Mouse (Mus musculus): ENCODE measurements around the gene Maats1.
"Not testable (repeated sequence)": the region's sequence is repeated elsewhere in the genome, so short reads cannot be mapped to it uniquely, and the experiment has no call there.

Gene Maats1

DNA sequence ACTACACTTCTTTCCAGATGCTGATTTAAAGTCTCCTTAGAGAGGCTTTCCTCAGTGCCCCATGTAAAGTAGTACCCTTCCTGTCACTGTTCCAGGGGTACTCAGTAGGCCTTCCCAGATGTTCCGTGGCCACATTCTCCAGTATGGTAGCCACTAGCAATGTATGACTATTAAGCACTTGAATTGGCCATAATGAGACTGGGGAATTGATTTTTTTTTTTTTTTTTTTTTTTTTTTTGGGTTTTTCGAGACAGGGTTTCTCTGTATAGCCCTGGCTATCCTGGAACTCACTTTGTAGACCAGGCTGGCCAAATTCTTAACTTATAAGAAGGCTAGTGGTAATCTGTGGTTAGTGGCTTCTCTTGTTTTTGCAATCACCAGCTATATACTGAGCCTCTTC is 7.9 kb upstream of the Maats1 start:
- intact Hi-C loops (cut with DNase I): loop anchor here (5.0 kb wide), 1 partner anchor 157 kb away; no protein-coding TSS in a partner anchor

DNA sequence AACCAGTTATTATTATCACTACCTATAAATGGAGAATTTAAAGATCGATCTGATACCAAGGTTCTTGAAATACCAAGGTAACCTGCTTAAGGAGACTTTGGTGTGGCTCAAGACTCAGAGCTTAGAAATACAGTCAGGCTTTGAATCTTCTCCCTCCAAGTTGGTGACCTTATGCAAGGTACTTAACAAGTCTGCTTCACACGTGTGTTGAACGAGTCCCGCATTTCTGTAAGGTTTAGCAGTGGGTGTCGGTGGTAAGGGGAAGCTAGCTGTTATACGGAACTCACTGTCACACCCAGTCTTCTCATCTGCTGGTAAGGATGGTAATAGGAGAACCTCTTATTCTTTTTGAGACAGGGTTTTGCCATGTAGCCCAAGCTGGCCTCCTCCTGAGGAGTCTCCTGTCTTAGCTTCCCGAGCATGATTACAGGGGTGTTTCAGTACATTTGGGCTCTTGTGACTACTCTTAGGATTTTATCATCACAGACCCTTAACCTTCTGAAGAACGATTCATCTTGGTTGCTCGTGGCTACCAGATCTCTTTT is 6.3 kb upstream of the Maats1 start:
- intact Hi-C loops (cut with DNase I): loop anchor here (5.0 kb wide), 1 partner anchor 159 kb away; no protein-coding TSS in a partner anchor

DNA sequence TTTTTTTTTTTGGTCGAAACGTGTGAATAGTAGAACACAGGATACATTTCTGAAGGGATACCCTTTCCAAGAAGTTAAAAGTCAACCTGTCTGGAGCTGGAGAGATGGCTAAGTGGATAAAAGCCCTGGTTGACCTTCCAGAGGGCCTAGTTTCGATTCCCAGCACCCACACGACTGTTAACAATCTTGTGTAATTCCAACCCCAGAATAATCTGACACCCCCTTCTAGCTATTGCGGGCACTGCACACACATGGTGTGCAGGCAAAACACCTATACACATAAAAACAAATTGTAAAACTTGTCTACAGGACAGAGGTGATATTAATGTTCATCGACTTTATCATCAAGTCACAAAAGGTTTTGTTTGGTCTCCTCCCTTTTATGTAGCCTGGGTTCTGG is 5.6 kb upstream of the Maats1 start:
- intact Hi-C loops (cut with DNase I): loop anchor here (5.0 kb wide), 1 partner anchor 160 kb away; no protein-coding TSS in a partner anchor

DNA sequence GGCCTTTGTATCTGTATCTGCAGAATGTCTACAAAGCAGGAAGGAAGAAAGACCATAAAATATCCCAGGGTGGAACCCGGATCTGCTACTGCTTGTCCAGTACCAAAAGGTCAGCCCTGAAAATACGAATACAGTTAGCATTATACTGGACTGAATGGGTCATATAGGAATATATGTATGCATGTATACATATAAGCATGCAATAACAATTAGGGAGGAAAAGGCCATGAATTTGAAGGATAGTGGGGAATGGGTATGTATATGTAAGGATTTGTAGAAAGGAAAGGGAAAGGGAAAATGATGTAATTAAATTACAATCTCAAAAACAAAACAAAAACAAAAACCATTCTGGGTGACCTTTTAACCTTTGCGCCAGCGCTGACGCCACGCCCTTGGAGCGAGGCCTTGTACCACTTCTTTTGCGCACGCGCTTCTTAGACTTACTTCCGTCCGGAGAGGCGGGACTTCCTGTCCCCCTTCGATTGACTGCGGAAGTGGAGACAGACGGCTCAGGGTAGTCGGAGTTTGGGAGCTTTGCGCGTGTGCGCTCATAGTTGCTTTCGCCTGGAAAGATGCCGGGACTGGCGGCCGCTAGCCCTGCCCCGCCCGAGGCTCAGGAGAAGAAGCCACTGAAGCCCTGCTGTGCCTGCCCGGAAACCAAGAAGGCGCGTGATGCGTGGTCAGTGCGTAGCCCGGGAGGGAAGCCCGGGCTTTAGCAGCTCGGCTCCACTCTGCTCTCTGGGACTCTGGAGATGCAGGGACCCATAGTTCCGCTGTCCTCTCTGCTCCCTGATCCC is 4.8 kb upstream of the Maats1 start, which contains the start of the genes Cox17 and Gm21987:
Gene Cox17, plus strand, starts transcription at position 463 of the 797 bp plus-strand sequence.
Gene Gm21987, plus strand, starts transcription at position 512 of the 797 bp plus-strand sequence.
- intact Hi-C loops (cut with DNase I): loop anchor here (5.0 kb wide), 1 partner anchor 161 kb away; no protein-coding TSS in a partner anchor

DNA sequence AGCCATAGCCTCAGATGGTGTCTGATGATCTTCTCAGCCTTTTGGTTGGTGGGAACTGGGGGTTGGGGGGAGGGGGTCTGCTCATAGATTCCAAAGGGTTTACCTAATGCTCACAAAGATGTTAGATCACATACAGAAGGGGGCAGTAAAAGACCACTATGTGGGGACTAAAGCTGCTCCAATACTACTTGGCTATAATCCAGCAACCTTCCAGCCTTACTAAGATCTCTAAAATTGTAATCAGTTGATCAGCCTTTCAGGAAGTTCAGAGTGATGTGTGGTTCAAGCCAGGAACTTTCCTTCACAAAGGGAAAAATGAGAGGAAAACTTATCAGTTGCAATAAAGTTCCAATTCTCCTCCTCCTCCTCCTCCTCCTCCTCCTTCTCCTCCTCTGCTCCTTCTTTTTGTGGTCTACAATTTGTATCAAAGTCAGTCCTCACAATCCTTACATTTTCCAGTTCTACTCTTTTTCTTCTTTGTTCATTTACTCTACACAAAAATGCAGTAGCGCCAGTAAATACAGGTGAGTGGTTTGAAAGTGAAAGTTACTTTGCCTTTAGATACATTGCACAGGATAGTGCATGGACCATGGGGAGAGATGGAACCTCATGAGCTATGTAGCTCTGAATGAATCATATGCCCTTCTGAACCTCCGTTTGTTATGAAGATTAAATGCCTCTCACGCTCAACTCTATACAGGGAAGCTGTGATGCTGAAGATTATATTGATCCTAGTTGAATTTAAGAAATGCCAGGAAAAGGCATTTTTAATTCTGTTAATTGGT is 3.2 kb upstream of the Maats1 start:
- intact Hi-C loops (cut with DNase I): loop anchor here (5.0 kb wide), 1 partner anchor 162 kb away; no protein-coding TSS in a partner anchor

DNA sequence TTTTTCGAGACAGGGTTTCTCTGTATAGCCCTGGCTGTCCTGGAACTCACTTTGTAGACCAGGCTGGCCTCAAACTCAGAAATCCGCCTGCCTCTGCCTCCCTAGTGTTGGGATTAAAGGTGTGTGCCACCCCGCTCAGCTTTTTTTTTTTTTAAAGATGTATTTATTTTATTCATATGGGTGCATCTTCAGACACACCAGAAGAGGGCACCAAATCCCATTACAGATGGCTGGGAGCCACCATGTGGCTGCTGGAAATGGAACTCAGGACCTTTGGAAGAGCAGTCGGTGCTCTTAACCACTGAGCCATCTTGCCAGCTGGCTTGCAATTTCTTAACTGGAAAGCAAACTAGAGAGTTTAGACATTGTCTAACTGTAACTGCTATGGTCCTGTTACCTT is 3.9 kb downstream of the Maats1 start:
- intact Hi-C loops (cut with DNase I): not testable (repeated sequence)

DNA sequence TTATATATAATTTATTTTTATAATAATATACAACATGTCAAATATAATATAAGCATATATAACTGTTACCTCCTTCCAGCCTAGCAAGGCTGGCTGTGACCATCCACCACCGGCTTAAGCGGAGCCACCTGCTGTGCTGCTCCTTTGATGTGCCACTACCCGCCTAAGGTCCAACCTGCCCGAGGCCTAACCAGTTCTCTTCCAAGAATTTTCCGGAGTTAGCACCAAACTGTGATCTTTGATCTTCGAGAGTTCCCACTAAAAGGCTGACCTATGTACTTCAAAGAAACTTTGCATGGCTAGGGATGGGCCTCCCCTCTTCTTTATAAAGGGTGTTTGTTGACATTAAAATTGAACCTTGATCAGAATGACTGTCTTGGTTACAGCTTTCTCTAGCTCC is 7.5 kb downstream of the Maats1 start:
- intact Hi-C loops (cut with DNase I): no loop called here

DNA sequence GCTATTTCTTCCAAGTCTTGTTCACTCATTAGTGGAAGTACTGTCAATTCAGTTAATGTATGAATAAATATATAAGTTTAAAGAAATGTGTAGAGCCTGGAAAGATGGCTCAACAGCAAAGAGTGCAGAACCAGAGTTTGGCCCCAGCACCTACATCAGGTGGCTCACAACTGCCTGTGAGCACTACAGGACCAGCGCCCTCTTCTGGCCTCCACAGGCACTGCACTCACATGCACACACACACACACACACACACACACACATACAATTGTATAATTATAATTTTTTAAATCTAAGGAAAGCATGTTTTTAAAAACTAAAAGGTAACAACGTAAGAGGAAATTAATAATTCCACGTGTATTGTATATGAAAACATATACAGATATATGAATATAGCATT is 12.6 kb downstream of the Maats1 start:
- intact Hi-C loops (cut with DNase I): no loop called here

DNA sequence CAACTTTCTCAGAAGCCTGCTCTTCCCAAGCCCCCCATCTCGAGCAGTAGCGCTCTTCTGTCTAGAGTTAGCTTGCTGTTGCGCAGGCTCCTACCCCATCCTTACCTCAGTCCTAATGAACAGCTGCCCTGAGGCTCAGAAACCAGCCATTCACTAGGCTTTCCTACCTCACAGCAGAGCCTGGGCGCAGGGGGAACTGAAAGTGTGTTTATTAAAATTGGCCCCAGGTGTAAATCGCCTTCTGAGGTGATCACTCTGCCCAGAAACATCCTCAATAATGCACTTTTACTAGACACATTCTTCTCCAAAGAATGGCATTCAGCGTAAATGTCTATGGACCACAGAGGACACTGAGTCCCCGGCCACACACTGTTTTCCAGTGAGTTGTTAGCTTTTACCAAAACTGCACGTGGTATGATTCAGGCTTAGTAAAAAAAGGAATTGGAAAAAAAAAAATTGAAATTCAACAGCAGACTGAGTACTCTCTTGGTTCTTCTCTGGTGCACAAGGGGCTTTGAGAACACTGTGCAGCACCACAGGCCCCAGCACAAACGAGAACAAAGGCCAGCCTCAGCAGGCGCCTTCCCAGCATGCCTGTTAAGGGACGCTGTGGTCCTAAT is 15.1 kb downstream of the Maats1 start:
- intact Hi-C loops (cut with DNase I): no loop called here

DNA sequence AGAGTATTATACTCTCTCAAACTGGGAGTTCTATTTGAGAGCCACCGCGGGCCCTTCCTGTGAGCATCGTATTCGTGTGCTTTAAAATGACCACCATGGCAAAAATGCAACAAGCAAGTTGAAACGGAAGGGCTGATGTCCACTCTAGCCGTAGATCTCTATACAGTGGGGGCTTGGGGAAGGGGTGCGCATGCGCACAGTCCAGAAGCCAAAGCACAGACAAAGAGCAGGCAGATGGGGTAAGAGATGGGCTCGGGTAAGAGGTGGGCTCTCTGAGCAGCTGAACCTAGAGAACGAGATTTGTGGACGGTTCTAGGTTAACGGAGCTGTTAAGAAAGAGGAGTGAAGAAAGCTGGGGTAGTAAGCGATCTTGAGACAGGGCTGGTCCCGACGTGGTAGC is 17.6 kb downstream of the Maats1 start:
- intact Hi-C loops (cut with DNase I): no loop called here

DNA sequence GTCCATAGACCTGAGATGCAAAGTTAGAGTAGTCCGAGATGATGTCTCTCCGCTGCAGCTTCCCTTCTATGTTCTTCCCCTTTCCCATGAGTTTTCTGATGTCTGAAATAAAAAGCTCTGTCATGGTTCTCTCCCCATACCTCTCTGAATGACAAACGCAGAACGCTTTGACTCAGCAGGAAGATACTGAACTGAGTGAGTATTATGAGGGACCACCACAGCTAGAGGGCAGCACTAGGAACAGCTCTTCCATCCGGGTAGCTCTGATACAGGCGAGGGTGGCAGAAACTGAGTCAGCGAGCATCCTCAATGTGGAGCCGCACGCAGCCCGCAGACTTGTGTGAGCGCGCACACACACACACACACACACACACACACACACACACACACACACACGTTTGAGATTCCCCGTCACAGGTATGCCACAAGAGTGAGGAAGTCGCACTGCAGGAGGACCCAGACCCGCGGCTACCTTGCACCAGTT is 20.4 kb downstream of the Maats1 start:
- intact Hi-C loops (cut with DNase I): no loop called here

DNA sequence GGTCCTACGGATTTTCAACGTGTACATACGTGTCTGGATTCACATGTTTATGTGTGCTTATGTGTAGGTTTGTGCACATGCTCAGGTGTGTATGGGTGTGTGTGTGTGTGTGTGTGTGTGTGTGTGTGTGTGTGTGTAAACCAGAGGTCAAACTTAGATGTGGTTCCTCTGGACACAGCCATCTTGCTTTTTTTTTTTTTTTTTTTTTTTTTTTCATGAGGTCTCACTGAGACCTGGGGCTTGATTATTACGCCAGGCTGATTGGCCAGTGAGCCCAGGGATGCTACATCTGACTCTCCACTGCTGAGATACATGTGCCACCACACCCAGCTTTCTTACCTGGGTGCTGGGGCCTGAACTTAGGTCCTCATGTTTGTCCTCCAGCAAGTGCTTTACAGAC is 22.9 kb downstream of the Maats1 start:
- intact Hi-C loops (cut with DNase I): no loop called here

DNA sequence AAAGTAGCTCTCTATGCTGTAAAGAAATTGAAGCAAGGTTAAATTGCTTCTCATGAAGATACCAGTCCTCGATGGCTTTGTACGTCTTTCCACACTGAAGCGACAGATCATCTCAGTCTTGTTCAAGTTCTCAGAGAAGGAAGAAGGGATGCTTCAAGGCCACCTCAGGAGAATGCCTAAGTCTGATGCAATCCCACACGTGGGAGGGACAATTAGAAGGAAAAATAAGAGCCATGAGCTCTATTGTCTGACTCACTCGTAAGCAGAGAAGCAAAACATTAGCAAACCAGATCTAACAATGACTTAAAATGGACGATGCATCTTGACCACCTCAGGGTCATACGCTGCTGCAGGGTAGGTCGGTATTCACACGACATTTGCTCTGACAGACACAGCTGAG is 23.5 kb downstream of the Maats1 start:
- intact Hi-C loops (cut with DNase I): no loop called here

DNA sequence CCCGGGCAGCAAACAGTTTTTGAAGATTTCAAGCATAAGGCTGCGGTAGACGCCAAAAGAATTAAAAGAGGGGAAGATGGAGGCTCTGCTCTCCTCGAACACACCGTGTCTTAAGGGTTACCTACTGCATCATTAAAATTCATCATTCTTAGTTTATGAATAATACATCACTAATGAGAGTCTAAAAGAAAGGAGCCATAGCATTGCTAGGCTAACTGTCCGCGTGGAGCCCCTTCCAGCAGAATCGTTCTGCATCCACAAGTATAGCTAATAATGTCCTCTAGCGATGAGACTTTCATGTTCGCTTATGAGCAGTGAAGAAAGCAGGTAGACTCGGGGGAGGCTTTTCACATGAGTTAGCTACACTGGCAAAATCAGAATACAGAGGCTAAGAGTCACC is 33.7 kb downstream of the Maats1 start:
- intact Hi-C loops (cut with DNase I): no loop called here

DNA sequence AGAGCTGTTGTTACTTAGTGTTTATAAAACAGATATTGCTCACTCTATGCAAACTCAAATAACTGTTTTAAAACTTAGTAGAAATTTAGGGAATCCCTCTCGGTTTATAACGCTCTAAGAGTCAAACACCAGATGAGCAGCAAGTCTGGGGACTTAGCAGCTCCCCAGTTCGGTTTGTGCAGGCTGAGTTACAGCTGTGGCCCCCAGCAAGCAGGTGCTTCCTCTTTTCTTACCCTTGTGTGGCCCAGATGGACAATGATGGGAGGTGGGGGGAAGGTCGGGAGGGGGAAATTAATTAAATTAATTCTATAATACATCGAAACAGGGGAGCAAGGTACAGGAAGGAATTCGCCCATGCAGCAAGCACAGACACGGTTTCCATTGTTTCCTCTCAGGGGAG is 34.3 kb downstream of the Maats1 start:
- intact Hi-C loops (cut with DNase I): no loop called here

DNA sequence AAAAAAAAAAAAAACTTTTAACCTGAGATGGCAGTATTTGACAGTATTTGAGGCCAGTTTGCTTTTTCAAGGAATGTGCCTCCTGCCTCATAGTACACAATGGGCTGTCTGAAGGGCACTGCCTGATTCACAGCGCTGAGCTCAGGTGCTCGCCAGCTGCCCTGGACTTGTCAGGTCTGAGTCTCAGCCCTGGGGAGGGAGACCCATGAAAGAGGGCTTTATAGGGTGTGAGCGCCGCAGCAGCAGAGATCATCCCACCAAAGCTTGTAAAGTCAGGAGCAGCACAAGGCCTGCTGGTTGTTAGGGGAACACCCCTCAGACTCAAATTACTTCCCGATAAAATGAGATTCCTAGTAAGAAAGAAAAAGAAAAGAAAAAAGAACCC is 34.7 kb downstream of the Maats1 start:
- intact Hi-C loops (cut with DNase I): no loop called here

DNA sequence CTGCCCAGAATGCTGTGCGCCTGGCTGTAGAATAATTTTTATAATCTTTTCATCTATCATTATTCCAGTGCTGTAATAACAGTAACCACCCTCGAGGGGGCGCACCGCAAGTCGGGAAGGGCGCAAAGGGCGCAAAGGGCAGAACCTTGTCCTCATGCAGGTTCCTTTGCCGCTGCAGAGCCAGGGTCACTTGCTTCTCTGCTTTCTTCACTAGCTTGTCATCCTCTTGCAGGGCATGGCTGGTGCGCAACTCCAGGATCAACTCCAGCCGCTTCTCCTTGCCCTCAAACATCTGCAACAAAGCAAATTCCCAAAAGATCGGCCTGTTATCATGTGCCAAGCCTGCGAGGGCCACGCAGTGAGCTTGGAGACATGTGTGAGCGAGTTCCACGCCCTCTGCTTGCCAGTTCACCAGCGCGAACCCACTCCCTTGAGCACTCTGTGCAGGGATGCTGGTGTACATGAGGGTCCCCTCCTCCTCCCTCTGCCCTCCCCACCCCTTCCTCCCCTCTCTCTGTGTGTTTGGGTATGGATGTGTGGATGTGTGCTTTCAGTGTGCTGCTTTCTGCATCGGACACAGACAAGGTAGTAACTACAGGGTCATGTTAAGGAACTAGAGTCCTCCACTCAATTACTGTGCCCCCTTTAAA is 35.2 kb downstream of the Maats1 start:
- intact Hi-C loops (cut with DNase I): no loop called here

DNA sequence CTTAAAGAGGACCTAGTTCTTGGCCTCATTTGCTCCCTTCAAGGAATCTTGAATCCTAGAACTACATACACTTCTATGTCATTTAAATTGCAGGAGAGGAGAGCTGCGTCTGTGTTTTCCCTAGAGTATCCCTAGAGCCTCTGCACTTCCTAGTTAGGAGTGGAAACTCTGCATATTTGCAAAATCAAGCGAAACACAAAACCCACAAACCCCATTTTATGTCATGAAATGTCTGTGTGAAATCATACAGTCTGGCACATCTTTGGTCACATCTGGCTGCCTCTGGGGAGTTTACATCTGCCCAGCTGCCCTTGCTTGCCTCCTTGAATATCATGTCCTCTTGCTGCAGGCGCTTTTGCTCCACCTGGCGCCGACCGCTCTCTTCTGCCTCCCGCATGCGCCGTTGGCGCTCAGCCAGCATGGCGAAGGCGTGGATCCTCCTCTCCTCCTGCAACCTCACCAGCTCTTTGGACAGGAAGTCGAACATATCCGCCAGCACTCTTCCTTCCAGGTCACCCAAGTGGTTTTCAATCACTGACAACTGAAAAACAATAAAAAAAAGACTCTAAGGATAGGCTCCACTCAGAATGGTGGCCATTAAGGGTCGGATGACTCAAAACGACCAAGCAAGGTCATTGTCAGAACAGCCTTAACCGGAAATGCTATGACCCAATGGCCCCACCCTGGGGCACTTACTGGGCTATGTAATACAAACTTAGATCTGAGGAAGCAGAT is 37.3 kb downstream of the Maats1 start:
- intact Hi-C loops (cut with DNase I): no loop called here

DNA sequence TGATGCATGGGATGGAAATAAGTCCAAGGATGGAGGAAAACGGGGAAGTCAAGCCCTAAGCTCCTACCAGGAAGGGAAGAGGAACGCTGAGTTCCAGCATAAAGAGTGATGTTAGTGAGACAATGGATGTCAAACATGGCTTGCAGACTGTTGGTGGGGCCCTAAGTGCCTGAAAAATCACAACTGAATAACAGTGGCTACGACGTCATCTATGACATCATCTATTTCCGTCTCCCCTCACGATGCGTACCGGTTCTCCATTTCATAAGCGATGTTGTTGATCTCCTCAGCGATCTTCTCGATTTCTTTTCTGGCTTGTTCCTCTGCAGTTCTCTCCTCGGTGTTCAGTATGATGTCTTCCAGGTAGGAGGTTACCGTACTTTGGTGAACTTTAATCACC is 39.6 kb downstream of the Maats1 start:
- intact Hi-C loops (cut with DNase I): no loop called here

DNA sequence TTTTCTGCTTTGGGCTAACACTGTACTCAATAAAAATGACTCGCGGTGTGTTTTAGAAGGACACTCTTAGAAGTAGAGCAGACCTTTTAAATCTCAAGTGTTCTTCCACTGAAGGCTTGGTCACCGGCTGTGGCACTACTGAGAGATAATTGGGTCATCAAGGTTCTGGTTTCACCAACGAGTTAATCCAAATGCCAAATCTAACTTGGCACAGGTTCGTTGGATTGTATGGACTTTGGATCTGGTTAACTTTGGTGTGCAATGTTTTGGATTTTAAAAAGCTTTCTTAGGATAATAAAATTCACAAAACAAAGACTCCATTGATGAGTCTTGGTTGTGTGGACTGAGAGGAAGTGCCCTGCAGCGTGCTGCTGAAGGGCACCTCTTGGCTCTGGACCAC is 43.5 kb downstream of the Maats1 start:
- intact Hi-C loops (cut with DNase I): no loop called here

Measured in adrenal gland (tissue).